Mouse (Mus musculus) cerebellum, postnatal 14 days (tissue): ENCODE results near the gene Olfr339.
"Not testable (repeated sequence)": the region's sequence is repeated elsewhere in the genome, so short reads cannot be mapped to it uniquely, and the experiment has no call there.

Experiments used
- DNase-seq, 2 experiments: peaks; one replicate each; pipeline ENCODE4 v3.0.0; 2021; ENCODE audit warnings: mixed read lengths in 2 of 2

The Olfr339 gene

DNA sequence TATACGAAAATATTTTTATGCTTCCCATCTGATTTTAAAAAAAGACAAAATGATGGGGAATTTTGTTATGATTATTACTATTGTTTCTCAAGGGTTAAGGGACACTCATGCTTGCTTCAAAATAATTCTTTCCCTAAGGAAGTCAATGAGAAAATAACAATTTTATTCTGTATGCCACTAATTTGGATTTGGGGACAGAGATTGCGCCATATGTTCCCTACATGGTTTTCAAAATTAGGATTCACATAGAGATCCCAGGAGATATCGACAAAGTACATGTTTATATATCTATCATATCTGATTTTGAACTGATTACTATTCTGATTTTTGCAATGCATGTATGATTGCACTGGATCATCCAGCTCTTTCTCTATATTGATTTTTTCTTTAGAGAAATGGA, at the start of gene Olfr339:
Gene Olfr339 (plus strand): TSS at position 301 of the 400 bp plus-strand sequence.
- no peak for DNase-seq

DNA sequence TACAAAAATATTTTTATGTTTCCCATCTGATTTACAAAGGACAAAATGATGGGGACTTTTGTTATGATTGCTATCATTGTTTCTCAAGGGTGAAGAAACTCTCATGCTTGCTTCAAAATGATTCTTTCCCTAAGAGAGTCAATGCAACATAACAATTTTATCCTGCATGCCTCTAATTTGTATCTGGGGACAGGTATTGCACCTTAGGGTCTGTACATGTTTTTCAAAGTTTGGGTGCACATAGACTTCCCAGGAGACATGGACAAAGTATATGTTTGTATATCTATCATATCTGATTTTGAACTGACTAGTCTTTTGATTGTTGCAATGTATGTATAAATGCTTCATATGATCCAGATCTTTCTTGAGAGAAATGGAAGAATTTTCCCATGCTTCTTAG, 45.5 kb upstream of the Olfr339 start, which contains the start of gene Olfr338:
Gene Olfr338 (plus strand): TSS at position 301 of the 400 bp plus-strand sequence.
- no peak for DNase-seq

- DNase-seq = not testable (repeated sequence)
Observed at GRCm38 (mm10) chr2:36415174-36415573, 3.6 kb upstream of the Olfr339 start.

- not testable (repeated sequence) for DNase-seq
Observed at GRCm38 (mm10) chr2:36415591-36415990, 3.2 kb upstream of the Olfr339 start.

DNA sequence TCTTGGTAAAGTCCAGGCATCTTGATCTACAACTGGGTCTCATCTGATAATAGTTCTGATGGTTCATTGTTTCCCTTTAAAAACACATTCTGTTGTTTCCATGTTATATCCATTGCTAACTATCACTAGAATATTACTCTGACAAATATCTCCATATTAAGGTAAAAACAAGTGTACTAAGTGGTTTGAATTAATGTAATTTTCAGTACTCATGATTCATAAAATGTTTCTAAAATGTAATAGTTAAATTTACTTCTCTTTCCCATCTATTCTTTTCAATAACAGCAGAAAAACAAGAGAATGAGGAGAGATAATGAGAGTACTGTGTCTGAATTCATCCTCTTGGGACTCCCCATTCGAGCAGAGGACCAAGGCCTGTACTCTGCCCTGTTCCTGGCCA, 33.5 kb downstream of the Olfr339 start, which contains the start of gene Olfr340:
Gene Olfr340 (plus strand): TSS at position 301 of the 400 bp plus-strand sequence.
- DNase-seq = no peak

- DNase-seq = no peak
Observed at GRCm38 (mm10) chr2:36473634-36474033, 54.9 kb downstream of the Olfr339 start.
